Mouse (Mus musculus) hindlimb bud, embryonic 11.5 days (tissue): ENCODE data around the gene Rps21.
A peak's percentile ranks its signal among the peaks of the same experiment; 100 is the strongest.

Experiments
- DNase-seq: peaks from one replicate; pipeline ENCODE4 v3.0.0-alpha.2; 2012; ENCODE audit warnings: low read depth, low spot score; ENCODE audit errors: extremely low spot score

Rps21 gene

DNA sequence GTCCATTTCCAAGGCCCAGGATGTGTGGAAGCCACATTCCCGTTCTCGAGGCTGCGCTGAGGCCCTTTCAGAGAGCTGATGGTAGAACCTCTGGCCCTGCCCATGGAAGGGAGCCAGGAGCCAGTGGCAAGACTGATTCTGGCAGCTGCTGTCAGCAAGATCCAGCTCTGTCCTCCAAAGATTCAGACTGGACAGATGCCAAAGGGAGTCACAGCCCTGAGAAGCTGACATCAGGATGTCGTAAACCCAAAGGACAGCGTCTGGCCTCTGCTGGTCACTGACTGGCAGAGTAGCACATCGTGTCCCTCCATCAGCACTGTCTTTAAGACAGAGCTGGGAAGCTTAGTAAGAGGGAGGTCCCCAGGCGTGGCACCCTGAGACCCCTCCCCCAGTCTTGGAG is 28.6 kb upstream of the Rps21 start:
- no peak for DNase-seq

GRCm38 (mm10) chr2:180229129-180229528 is 28.0 kb upstream of the Rps21 start:
- no peak for DNase-seq

- DNase-seq: no peak
These were observed 26.7 kb upstream of the Rps21 start for GRCm38 (mm10) chr2:180230482-180230881.

DNA sequence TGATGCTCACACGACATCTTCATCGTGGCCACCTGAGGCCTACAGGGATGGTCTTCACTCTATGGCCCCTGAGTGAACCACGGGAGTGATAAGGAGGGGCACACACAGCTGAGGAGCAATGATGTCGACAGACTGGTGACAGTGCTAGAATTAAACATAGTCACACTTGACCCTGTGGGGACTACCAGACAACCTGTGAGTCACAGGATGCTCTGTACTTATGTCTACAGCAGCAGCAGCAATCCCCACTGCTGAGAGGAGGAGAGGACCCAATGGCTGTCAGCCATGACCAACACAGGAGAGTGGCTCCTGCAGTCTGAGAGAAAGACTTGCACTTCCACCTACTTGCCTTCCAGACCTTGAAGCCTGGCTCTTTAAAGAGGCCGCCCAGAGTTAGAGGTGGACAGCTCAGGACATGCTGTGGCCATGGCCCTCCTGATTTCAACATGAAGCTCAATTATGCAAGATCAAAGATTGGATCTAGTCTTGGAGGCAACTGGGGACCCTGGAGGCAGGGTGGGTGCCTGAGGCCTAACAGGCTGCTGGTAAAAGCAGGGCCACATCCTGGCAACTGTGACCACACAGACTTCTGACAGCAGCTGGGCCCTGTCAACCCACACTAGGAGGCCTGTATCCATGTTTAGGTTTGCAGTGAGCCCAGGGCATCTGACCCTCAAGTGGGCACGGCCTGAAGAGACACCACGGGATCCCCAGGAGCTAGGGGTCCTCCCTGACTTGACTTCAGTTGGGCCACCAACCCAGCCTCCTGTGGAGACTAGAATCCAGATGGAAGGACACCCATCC is 23.9 kb upstream of the Rps21 start:
- DNase-seq: no peak

DNA sequence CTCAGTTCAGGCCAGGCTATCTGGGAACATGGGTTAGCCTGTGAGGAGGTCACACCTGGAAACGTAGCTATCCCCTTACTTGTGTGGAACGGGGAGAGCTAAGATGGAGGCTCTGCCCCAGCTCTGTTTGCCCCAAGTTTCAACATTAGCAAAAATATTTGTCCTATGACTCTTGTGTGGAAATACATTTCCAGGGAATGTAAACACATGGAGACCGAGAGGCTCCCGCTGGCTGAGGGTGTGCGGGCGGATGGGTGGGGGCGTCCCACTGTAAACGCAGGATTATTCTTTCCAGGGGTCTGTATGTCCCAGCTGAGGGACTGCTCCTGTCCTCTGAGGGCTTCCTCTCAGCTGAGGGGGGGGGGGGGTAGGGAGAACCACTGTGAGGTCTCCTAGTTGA is 22.8 kb upstream of the Rps21 start:
- DNase-seq: no peak

DNA sequence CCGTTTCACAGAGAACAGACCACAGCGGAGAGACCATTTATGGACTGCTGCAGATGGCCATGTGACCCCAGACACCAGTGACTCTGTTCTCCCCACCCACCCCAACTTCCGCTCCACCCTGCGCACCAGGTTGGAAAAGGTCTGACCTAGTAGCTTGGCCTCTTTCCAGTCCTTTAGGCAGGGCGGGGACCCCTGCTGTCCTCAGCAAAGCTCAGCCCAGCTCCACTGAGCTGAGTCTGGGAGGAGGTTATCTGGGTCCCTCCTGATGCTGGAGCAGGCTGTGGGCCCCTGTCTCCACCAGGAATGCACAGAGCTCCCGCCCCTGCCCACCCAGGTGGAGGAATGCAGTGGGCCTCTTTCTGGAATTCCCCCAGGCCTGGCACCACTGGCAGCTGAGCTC is 22.2 kb upstream of the Rps21 start:
- DNase-seq: no peak

GRCm38 (mm10) chr2:180235788-180236187 is 21.4 kb upstream of the Rps21 start:
- no peak for DNase-seq

DNA sequence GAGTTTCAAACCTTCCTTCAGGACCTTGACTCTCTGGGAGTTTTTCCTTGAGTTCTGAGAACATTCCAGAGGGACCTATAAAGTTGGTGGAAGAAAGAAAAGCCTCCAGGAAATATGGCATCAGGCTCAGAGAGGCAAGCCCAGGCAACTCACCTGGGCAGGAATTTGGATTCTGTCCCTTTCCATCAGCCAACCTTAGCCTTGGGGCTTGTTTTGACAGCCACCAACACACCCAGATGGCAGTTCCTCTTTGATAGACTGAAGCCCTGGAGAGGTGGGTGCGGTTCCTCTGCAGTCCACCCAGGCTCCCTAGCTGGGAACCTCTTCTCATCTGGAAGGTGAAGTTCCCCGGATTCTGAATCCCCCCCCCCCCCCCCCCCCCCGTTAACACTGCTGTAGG is 20.7 kb upstream of the Rps21 start:
- no peak for DNase-seq

GRCm38 (mm10) chr2:180236930-180237329 is 20.2 kb upstream of the Rps21 start:
- DNase-seq: no peak

DNA sequence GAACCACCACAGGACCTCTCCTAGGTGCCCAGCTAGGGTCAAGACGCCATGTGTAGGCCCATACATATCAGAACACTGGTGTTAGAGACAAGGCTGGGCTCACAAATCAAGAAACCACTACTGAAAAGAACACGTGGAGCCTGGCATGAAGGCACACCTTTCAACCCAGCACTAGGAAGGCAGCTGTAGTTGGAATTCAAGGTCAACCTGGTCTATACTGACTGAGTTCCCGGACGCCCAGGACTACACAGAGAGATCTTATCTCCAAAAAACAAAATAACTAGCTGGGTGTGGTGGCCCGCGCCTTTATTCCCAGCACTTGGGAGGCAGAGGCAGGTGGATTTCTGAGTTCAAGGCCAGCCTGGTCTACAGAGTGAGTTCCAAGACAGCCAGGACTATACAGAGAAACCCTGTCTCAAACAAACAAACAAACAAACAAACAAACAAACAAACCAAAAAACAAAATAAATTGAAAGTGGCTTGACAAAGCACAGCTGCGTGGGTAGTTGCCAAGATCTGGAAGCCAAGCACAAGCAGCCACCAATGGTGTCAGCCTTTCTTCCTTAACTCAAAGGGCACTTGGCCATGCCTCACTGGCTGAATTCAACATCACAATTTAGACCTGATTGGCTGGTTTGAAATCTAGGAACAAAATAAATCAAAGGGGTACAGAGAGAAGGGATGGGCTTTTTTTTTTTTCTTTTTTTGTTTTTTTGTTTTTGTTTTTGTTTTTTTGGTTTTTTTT is 19.4 kb upstream of the Rps21 start:
- no peak for DNase-seq

- no peak for DNase-seq
These were observed 18.6 kb upstream of the Rps21 start for GRCm38 (mm10) chr2:180238591-180238990.

DNA sequence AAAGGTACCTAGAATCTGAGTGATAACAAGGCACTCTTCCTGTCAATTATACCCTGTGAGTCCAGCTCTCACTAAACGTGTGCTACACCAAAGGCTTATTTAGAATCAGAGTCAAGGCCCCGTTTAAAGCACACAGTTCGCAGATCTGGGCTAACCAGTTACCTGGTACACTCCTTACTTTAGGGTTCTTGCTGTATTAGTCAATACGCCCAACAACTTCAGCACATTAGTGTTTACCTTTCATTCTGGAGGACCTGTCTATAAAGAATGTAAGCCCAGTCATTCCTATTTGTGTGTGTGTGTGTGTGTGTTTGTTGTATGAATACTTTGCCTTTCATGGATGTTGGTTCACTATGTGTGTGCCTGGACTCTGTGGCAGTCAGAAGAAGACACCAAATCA is 14.1 kb upstream of the Rps21 start:
- no peak for DNase-seq

- no peak for DNase-seq
These were observed 9.3 kb upstream of the Rps21 start for GRCm38 (mm10) chr2:180247916-180248315.

GRCm38 (mm10) chr2:180248947-180249660 is 8.1 kb upstream of the Rps21 start:
- no peak for DNase-seq

- DNase-seq: peak; percentile 81
These were observed 6.1 kb upstream of the Rps21 start for GRCm38 (mm10) chr2:180250930-180251611.

DNA sequence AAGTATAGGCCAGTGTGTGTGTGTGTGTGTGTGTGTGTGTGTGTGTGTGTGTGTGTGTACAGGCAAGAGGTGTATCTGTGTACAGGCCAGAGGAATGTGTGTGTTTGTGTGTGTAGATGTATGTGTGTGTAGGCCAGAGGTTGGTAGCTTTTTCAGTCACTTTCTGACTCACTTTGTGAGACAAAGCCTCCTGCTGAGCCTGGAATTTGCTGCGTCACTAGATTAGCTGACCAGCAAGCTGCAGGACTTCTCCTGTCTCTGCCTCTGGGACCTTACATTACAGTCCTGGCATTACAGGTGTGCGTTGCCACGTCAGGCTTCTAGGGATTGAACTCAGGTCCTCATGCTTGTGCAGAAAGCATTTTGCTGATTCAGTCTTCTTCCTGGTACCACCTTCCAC is 5.3 kb upstream of the Rps21 start:
- no peak for DNase-seq

DNA sequence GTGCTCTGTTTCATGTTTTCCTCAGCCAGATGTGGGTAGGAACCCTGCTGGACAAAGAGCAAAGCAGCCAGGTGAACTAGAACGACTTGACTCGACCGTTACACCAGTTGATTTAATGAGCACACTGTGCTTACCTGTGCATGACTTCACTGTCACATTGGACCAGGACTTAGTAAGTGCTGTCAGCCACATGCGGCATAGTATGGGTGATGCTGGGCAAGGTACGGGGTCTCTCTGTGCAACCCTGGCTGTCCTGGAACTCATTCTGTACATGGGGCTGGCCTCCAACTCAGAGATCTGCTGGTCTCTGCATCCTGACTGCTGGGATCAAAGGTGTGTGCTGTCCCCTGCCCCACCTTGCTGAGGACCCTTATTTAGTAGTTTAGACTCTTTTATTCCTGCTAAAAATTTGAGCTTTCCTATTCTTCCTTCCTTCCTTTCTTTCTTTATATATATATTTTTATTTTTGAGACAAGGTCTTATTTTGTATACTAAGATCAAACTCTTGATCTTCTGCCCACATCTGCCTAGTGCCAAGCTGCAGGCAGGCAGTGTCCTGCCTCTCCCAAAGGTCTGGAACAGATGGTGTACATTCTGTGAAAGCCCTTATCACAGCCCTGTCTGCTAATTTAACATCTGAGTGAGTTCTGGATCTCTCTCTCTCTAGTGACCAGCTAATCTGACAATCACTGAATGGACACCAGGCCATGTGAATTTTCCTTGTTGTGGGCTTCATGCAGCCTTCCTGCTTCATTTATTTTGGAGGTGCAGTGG is 2.6 kb upstream of the Rps21 start:
- no peak for DNase-seq

DNA sequence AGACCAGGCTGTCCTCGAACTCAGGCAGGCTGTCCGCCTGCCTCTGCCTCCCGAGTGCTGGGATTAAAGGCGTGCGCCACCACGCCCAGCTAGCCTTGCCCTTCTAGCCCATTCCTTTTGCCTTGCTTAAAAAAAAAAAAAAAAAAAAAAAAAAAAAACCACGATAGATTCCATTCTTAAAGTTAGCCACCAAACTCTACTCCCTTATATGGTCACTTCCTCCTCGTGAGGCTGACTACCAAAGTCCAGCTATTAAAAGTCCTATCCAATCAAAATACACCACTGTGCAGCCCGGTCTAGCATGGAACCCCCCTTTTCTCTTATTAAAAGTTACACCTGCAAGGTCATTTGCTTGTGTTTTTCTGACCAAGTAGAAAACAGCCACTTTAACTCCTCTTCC is 1.5 kb upstream of the Rps21 start:
- no peak for DNase-seq

DNA sequence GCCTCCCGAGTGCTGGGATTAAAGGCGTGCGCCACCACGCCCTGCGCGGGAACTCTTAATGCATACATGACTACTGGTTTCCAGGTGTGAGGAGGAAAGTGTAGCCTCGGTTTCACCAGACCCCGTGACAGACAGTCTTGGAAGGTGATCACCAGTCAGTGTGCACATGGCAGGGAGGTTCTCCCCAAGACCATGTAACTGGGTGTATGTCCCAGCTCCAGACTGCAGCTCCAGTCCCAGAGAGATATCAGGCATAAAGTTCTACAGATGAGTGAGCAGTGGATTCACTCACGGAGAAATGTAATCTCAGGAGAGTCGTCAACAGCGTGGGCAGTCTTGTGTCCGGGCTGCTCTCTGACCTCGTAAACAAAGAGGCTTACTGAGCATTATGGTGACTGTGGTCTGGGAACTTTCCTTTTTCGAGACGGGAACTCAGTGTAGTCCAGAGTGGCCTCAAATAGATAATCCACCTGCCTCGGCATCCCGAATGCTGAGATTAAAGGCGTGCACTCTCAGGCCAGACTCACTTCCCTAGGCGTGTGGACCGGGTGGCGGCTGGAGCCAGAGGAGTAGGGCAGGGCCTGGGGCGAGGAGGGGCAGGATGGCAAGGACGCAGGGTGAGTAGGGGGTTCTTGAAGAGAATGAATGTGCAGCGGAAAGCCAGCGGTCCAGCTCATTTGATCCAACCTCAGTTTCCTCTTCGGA is 729 bp upstream of the Rps21 start:
- no peak for DNase-seq
